Mouse (Mus musculus) liver, adult 2 months (tissue): ENCODE results near the gene Wwox.

Experiments used
- CTCF ChIP-seq: fragments of 200-500 bp; IDR thresholded peaks from 2 replicates; pipeline ENCODE4 v1.5.1; 2011; ENCODE audit warnings: low read depth, low read length, control low read depth
- POLR2A ChIP-seq: fragments of 200-500 bp; IDR thresholded peaks from 2 replicates; pipeline ENCODE4 v1.6.1; 2011; ENCODE audit warnings: low read length, control low read depth; ENCODE audit not compliant: insufficient read depth; ENCODE audit errors: extremely low read depth

DNA sequence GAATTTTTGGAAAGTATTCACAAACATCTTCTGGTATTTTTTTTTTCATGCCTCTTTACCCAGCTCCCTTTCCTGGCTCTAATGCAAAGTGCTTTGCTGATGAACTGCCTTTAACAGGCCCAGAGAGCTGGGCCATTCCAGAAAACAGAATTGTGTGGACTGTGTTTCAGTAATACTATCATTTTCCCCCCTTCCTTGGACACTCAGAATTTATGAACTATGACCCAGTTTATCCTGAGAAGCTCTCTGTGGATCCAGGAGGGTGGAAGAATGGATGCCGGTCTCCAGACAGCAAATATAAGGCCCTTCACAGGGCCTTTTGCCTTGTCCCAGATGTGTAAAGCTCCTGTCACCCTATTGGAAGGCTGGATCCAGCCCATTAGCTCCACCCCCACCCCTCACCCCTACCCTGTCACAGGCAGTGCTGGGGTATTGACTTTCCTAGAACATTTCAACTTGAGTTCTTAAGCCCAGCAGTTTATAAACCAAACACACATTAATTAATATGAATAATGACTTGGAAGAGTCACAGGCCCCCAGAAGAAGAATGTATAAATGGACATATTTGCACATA is 332.9 kb downstream of the Wwox start:
- TF ChIP-seq CTCF (no peak), POLR2A (no peak)
